Mouse (Mus musculus) embryonic facial prominence, embryonic 11.5 days (tissue): ENCODE measurements around the gene Selenos. TPM values are rescaled to one million over a fixed set of nuclear protein-coding genes. Genes with fewer than 3 reads are reported as not detected.

Experiments
- ATAC-seq: fragments of 200-750 bp; cut with Nextera tagmentation; replicated peaks from 2 replicates; pipeline ENCODE4 v1.8.0; 2017; ENCODE audit warnings: low read depth; ENCODE audit not compliant: insufficient number of reproducible peaks, low FRiP score, low TSS enrichment
- DNase-seq: peaks from one replicate; pipeline ENCODE4 v3.0.0-alpha.2; 2015; ENCODE audit warnings: low spot score
- H3K27ac ChIP-seq: fragments of 300-500 bp; sonication (generic); replicated peaks from 2 replicates; pipeline ENCODE4 v1.5.1; 2014; ENCODE audit warnings: mild to moderate bottlenecking, low read depth, low read length, control low read depth
- H3K27me3 ChIP-seq: fragments of 300-500 bp; sonication (generic); 2 replicates; pipeline ENCODE4 v1.6.1; 2014; ENCODE audit warnings: mild to moderate bottlenecking, low read length, moderate library complexity, mixed read lengths; ENCODE audit not compliant: control insufficient read depth, insufficient read depth
- H3K36me3 ChIP-seq: fragments of 300-500 bp; sonication (generic); replicated peaks from 2 replicates; pipeline ENCODE4 v1.6.1; 2014; ENCODE audit warnings: low read depth, mild to moderate bottlenecking, low read length, moderate library complexity, mixed read lengths; ENCODE audit not compliant: control insufficient read depth, insufficient read depth
- H3K4me1 ChIP-seq: fragments of 300-500 bp; sonication (generic); 2 replicates; pipeline ENCODE4 v1.6.1; 2014; ENCODE audit warnings: low read length, mixed read lengths; ENCODE audit not compliant: control insufficient read depth, insufficient read depth
- H3K4me2 ChIP-seq: fragments of 300-500 bp; sonication (generic); 2 replicates; pipeline ENCODE4 v1.6.1; 2014; ENCODE audit warnings: low read depth, mild to moderate bottlenecking, control low read depth, low read length, moderate library complexity
- H3K4me3 ChIP-seq: fragments of 300-500 bp; sonication (generic); 2 replicates; pipeline ENCODE4 v1.5.1; 2014; ENCODE audit warnings: low read depth, low read length, control low read depth
- H3K9ac ChIP-seq: fragments of 300-500 bp; sonication (generic); replicated peaks from 2 replicates; pipeline ENCODE4 v1.6.1; 2014; ENCODE audit warnings: mild to moderate bottlenecking, control low read depth, low read length
- H3K9me3 ChIP-seq: fragments of 300-500 bp; sonication (generic); replicated peaks from 2 replicates; pipeline ENCODE4 v1.6.1; 2016; ENCODE audit warnings: mild to moderate bottlenecking, low read length, inconsistent platforms, mixed read lengths; ENCODE audit not compliant: control insufficient read depth
- WGBS: fragments of 180-500 bp; shearing (Covaris S2); extraction: QIAGEN DNeasy Blood & Tissue Kit; methylation state at CpG from one replicate; pipeline ENCODE4 v1.1.7; 2014; 5-methylcytosine and 5-hydroxymethylcytosine counted together
- polyA plus RNA-seq: library from polyadenylated mRNA; unstranded; fragments of >200 nt; fragmentation: Nextera tagmentation; extraction: Ambion mirVana; gene quantifications from 2 replicates; pipeline ENCODE4 v1.2.1, GENCODE M21; 2014

Gene Selenos
- polyA plus RNA-seq, 1 experiment from 2014 or later, result 88.3 TPM

GRCm38 (mm10) chr7:66061057-66061456, 18.4 kb upstream of the Selenos start:
- H3K9ac ChIP-seq, result peak overlapping the region; percentile 93
- H3K4me1 ChIP-seq, result no peaks in the 10 kb centered on the region
- H3K4me2 ChIP-seq, result peak overlapping the region; percentile 79
- H3K4me3 ChIP-seq, result peak overlapping the region; percentile 85
- H3K9me3 ChIP-seq, result no peaks in the 10 kb centered on the region
- no peaks in the 10 kb centered on the region for H3K27me3 ChIP-seq
- ATAC-seq, result no peak
- no peak for DNase-seq
- H3K36me3 ChIP-seq, result no peaks in the 10 kb centered on the region; the same call in none of the 2 replicates
- H3K27ac ChIP-seq, result no peak overlapping the region
- 2% methylated on average over 14 of the region's 14 CpGs for WGBS

- Histone ChIP-seq H3K9ac (no peak overlapping the region), H3K9me3 (no peaks in the 10 kb centered on the region), H3K4me3 (no peak overlapping the region), H3K36me3 (peaks cover 2% of the 10 kb centered on the region), H3K4me1 (no peaks in the 10 kb centered on the region; the same call in 1 of the 2 replicates), H3K27ac (no peak overlapping the region), H3K27me3 (no peaks in the 10 kb centered on the region), H3K4me2 (no peak overlapping the region)
- WGBS, result 86% methylated on average over 2 of the region's 2 CpGs
- ATAC-seq, result no peak
- no peak for DNase-seq
Measured at GRCm38 (mm10) chr7:66076411-66076810, 3.0 kb upstream of the Selenos start.

GRCm38 (mm10) chr7:66080231-66080613, 773 bp downstream of the Selenos start:
- no peaks in the 10 kb centered on the region for H3K27me3 ChIP-seq
- H3K36me3 ChIP-seq, result no peaks in the 10 kb centered on the region; the same call in none of the 2 replicates
- H3K4me2 ChIP-seq, result peak overlapping the region; percentile 47
- ATAC-seq (no peak), DNase-seq (no peak)
- H3K9ac ChIP-seq, result peak overlapping the region; percentile 70
- H3K4me3 ChIP-seq, result peak overlapping the region; percentile 75
- H3K27ac ChIP-seq, result no peak overlapping the region
- WGBS, result 38% methylated on average over 5 of the region's 5 CpGs
- no peaks in the 10 kb centered on the region; the same call in 1 of the 2 replicates for H3K4me1 ChIP-seq
- no peaks in the 10 kb centered on the region for H3K9me3 ChIP-seq

- Histone ChIP-seq H3K27ac (no peak overlapping the region), H3K27me3 (no peaks in the 10 kb centered on the region), H3K4me2 (no peak overlapping the region), H3K4me1 (no peaks in the 10 kb centered on the region; the same call in 1 of the 2 replicates), H3K9ac (no peak overlapping the region), H3K4me3 (no peak overlapping the region), H3K36me3 (peaks cover 2% of the 10 kb centered on the region), H3K9me3 (no peaks in the 10 kb centered on the region)
- 94% methylated on average over 6 of the region's 6 CpGs for WGBS
- no peak for DNase-seq
- no peak for ATAC-seq
Measured at GRCm38 (mm10) chr7:66083757-66084156, 4.3 kb downstream of the Selenos start.

- Histone ChIP-seq H3K4me1 (no peaks in the 10 kb centered on the region; the same call in 1 of the 2 replicates), H3K27ac (no peak overlapping the region)
Measured at GRCm38 (mm10) chr7:66084546-66084945, 5.1 kb downstream of the Selenos start.

GRCm38 (mm10) chr7:66087652-66088051, 8.2 kb downstream of the Selenos start:
- H3K4me3 ChIP-seq, result no peak overlapping the region
- no peaks in the 10 kb centered on the region for H3K27me3 ChIP-seq
- DNase-seq, result no peak
- no peak overlapping the region for H3K9ac ChIP-seq
- ATAC-seq, result no peak
- peaks cover 11% of the 10 kb centered on the region for H3K36me3 ChIP-seq
- no peaks in the 10 kb centered on the region for H3K4me1 ChIP-seq
- no peak overlapping the region for H3K27ac ChIP-seq
- H3K9me3 ChIP-seq, result no peaks in the 10 kb centered on the region
- no peak overlapping the region for H3K4me2 ChIP-seq
- 91% methylated on average over 4 of the region's 4 CpGs for WGBS

More at GRCm38 (mm10) chr7:66084546-66084945, 5.1 kb downstream of the Selenos start:
- H3K9ac ChIP-seq, result no peak overlapping the region
- no peaks in the 10 kb centered on the region for H3K27me3 ChIP-seq
- ATAC-seq (no peak), DNase-seq (no peak)
- WGBS, result 88% methylated on average over 7 of the region's 7 CpGs
- peaks cover 6% of the 10 kb centered on the region for H3K36me3 ChIP-seq
- no peak overlapping the region for H3K4me3 ChIP-seq
- no peak overlapping the region for H3K4me2 ChIP-seq
- H3K9me3 ChIP-seq, result no peaks in the 10 kb centered on the region

- no peak overlapping the region for H3K4me3 ChIP-seq
- H3K27me3 ChIP-seq, result no peaks in the 10 kb centered on the region
- ATAC-seq, result no peak
- 88% methylated on average over 2 of the region's 2 CpGs for WGBS
- H3K27ac ChIP-seq, result no peak overlapping the region
- no peaks in the 10 kb centered on the region for H3K9me3 ChIP-seq
- DNase-seq, result no peak
- H3K4me2 ChIP-seq, result no peak overlapping the region
- H3K9ac ChIP-seq, result no peak overlapping the region
- peaks cover 11% of the 10 kb centered on the region for H3K36me3 ChIP-seq
- no peaks in the 10 kb centered on the region for H3K4me1 ChIP-seq
Measured at GRCm38 (mm10) chr7:66088077-66088476, 8.6 kb downstream of the Selenos start.

- no peak for ATAC-seq
- Histone ChIP-seq H3K9ac (no peak overlapping the region), H3K4me3 (no peak overlapping the region), H3K4me2 (no peak overlapping the region), H3K36me3 (peaks cover 9% of the 10 kb centered on the region), H3K4me1 (no peaks in the 10 kb centered on the region), H3K27ac (no peak overlapping the region), H3K9me3 (no peaks in the 10 kb centered on the region), H3K27me3 (no peaks in the 10 kb centered on the region)
- 73% methylated on average over 11 of the region's 11 CpGs for WGBS
- no peak for DNase-seq
Measured at GRCm38 (mm10) chr7:66090676-66091190, 11.3 kb downstream of the Selenos start.
